Mouse (Mus musculus): ENCODE measurements around the gene Sec24d.

GRCm38 (mm10) chr3:123296654-123297053, 29.4 kb downstream of the Sec24d start:
- TF ChIP-seq CTCF (IDR thresholded peaks at IDR 0.05; ENCODE audit: extremely low read depth, insufficient read length, insufficient replicate concordance, low read depth, low read length), result no peak; the same call in 1 of the 2 replicates
- TF ChIP-seq POLR2A (IDR thresholded peaks at IDR 0.05; ENCODE audit: low read depth, low read length), result no peak
